Mouse (Mus musculus) B cell, adult 2 months (primary cell): Measurements from ENCODE around the gene Glipr1l3.
"Not testable (repeated sequence)": the region's sequence is repeated elsewhere in the genome, so short reads cannot be mapped to it uniquely, and the experiment has no call there.

Source experiments
- DNase-seq, 2 experiments: peaks; one replicate each; pipeline ENCODE4 v3.0.0; 2022

Gene Glipr1l3

GRCm38 (mm10) chr10:112159882-112160560 lies at the start of gene Glipr1l3:
Gene Glipr1l3, minus strand, starts transcription at chr10:112160327.
- peak; percentile 38 to 55 for DNase-seq

- no peak for DNase-seq
Measured at GRCm38 (mm10) chr10:112203463-112203862, 43.3 kb upstream of the Glipr1l3 start.

GRCm38 (mm10) chr10:112193919-112194318 lies 33.8 kb upstream of the Glipr1l3 start:
- not testable (repeated sequence) for DNase-seq

- DNase-seq, result not testable (repeated sequence)
Measured at GRCm38 (mm10) chr10:112177027-112177426, 16.9 kb upstream of the Glipr1l3 start.

GRCm38 (mm10) chr10:112163168-112163766 lies 3.1 kb upstream of the Glipr1l3 start, which contains the start of gene Caps2:
Gene Caps2, plus strand, starts transcription at chr10:112163621.
- no peak for DNase-seq

GRCm38 (mm10) chr10:112139834-112140233 lies 20.3 kb downstream of the Glipr1l3 start:
- DNase-seq, result no peak

- DNase-seq, result no peak
Measured at GRCm38 (mm10) chr10:112138871-112139430, 21.2 kb downstream of the Glipr1l3 start.

- no peak for DNase-seq
Measured at GRCm38 (mm10) chr10:112138050-112138870, 21.9 kb downstream of the Glipr1l3 start.

- no peak for DNase-seq
Measured at GRCm38 (mm10) chr10:112132194-112132593, 27.9 kb downstream of the Glipr1l3 start.

- DNase-seq, result not testable (repeated sequence)
Measured at GRCm38 (mm10) chr10:112127682-112128230, 32.4 kb downstream of the Glipr1l3 start.

- DNase-seq, result not testable (repeated sequence)
Measured at GRCm38 (mm10) chr10:112125090-112125489, 35.0 kb downstream of the Glipr1l3 start.

- DNase-seq, result no peak
Measured at GRCm38 (mm10) chr10:112110401-112110800, 49.7 kb downstream of the Glipr1l3 start.

GRCm38 (mm10) chr10:112105785-112106184 lies 54.3 kb downstream of the Glipr1l3 start:
- DNase-seq, result peak; percentile 80 to 82
